Mouse (Mus musculus): Measurements from ENCODE around the gene Magi2. TPM values are rescaled to one million over a fixed set of nuclear protein-coding genes. Genes with fewer than 3 reads are reported as not detected.

The Magi2 gene
- total RNA-seq, 2 experiments from 2014 or later: 139 to 145 TPM

GRCm38 (mm10) chr5:20362154-20362553, 1135.3 kb downstream of the Magi2 start:
- no peak overlapping the region for H3K4me3 ChIP-seq
- DNase-seq (ENCODE audit: extremely low spot score in 1 of 2, low spot score in 2 of 2): no peak
- peak overlapping the region; percentile 45; the same call in 1 of the 2 replicates for H3K27ac ChIP-seq
- intact Hi-C loops (cut with DNase I): no loop called here
- TF ChIP-seq CTCF (IDR thresholded peaks at IDR 0.05): no peak

GRCm38 (mm10) chr5:20363216-20363615, 1136.4 kb downstream of the Magi2 start:
- intact Hi-C loops (cut with DNase I): no loop called here
- peak overlapping the region; percentile 45 for H3K27ac ChIP-seq
- no peak for TF ChIP-seq CTCF (IDR thresholded peaks at IDR 0.05)
- DNase-seq (ENCODE audit: extremely low spot score in 1 of 2, low spot score in 2 of 2): no peak
- no peak overlapping the region for H3K4me3 ChIP-seq

GRCm38 (mm10) chr5:20373586-20373985, 1146.8 kb downstream of the Magi2 start:
- Histone ChIP-seq H3K4me3 (no peak overlapping the region), H3K27ac (peak overlapping the region; percentile 54; the same call in 1 of the 2 replicates)
- DNase-seq (ENCODE audit: extremely low spot score in 1 of 2, low spot score in 2 of 2): no peak
- intact Hi-C loops (cut with DNase I): no loop called here
- no peak for TF ChIP-seq CTCF (IDR thresholded peaks at IDR 0.05)

DNA sequence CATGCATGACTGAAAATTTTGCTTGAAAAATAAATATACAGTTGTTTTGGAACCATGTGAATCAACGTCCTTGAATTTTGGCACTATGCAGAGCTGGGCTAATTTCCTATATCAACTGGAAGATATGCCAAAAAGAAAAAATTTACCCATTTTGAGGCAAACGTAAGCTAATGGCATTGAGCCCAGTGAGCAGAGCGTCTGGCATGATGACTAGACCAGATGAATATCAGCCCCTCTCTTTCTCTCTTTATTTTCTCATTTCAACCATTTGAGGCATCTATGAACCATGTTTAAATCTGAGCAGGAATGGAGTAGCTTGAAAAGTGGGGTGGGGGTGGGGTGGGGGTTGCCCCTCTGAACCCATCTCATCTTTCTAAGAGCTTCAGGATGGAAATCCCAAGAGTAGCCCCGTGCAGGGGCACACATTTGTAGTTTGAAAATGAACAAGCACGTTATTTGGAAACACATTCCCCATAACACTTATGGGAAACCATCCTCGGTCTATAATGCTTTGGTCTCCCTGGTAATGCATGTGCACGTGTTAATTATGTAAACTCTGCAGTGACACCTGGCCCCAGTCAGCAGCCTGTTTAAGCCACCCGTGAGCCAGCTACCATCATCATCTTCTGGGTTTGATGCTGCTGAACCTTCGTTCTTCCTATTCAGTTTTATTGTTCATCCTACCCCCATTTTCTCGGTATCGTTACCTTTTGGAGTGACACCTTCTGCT, 1151.4 kb downstream of the Magi2 start:
- no peak for DNase-seq (ENCODE audit: extremely low spot score in 1 of 2, low spot score in 2 of 2)
- H3K4me3 ChIP-seq: no peak overlapping the region
- intact Hi-C loops (cut with DNase I): no loop called here
- peak overlapping the region; percentile 32; the same call in 1 of the 2 replicates for H3K27ac ChIP-seq
- no peak for TF ChIP-seq CTCF (IDR thresholded peaks at IDR 0.05)

GRCm38 (mm10) chr5:20404533-20404932, 1177.7 kb downstream of the Magi2 start:
- no peak for DNase-seq (ENCODE audit: extremely low spot score in 1 of 2, low spot score in 2 of 2)
- Histone ChIP-seq H3K27ac (no peak overlapping the region), H3K4me3 (no peak overlapping the region)
- no peak for TF ChIP-seq CTCF (IDR thresholded peaks at IDR 0.05)
- intact Hi-C loops (cut with DNase I): no loop called here

DNA sequence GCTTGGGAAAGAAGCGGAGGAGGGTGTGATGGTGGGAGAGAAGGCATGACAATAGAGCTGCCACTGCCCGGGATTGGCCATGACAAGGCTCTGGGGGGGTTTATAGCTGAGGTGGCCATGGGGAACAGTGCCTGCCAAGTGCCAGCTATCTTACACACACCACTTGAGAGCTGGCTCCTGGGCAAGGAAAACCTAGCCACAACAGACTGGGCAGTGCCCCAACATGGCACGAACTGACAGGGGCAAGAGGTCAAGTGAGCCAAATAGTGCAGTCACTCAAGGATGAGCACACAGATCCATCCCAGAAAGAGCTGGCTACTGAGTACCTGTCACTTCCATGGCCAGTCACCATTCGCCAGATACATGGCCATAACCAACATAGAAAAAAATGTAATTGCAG, 1179.8 kb downstream of the Magi2 start:
- no peak for DNase-seq (ENCODE audit: extremely low spot score in 1 of 2, low spot score in 2 of 2)
- Histone ChIP-seq H3K27ac (no peak overlapping the region), H3K4me3 (no peak overlapping the region)
- intact Hi-C loops (cut with DNase I): no loop called here
- TF ChIP-seq CTCF (IDR thresholded peaks at IDR 0.05): no peak

- H3K27ac ChIP-seq: no peak overlapping the region
- H3K4me3 ChIP-seq: no peak overlapping the region
- TF ChIP-seq CTCF (IDR thresholded peaks at IDR 0.05): no peak
- no peak for DNase-seq (ENCODE audit: extremely low spot score in 1 of 2, low spot score in 2 of 2)
- intact Hi-C loops (cut with DNase I): no loop called here
Observed at GRCm38 (mm10) chr5:20415320-20415719, 1188.5 kb downstream of the Magi2 start.

- intact Hi-C loops (cut with DNase I): no loop called here
- TF ChIP-seq CTCF (IDR thresholded peaks at IDR 0.05): no peak
- no peak overlapping the region for H3K27ac ChIP-seq
- no peak overlapping the region for H3K4me3 ChIP-seq
- DNase-seq (ENCODE audit: extremely low spot score in 1 of 2, low spot score in 2 of 2): no peak
Observed at GRCm38 (mm10) chr5:20417348-20417747, 1190.5 kb downstream of the Magi2 start.

DNA sequence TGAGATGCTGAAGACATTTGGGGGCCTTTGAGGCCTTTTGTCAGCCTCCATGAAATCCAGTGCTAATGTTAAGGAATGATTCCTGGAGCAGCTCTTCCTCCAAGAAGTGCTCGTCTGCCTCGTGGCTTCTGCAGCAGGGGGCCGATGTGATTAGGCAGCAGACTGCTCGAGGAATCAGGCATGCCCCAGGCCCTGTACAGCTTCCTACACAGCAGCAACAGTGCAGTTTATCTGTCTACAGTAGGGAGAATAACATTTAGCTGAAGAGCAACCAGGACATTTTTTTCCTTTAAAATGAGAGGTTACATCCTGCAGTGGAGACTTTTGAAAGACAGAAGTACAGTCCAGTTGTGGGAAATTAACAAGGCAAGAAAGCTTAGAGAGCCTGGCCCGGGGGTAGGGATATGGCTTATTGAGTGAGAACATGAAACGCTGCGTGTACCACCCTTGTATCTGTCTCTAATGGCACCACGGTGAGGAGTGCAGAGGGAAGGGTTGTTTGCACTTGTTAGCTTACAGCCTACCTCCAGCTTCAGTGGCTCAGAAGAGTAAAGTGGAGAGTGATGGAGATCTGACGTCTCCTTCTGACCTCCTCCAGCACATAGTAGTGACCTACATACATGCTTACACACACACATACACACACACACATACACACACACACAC, 1205.4 kb downstream of the Magi2 start:
- no peak for TF ChIP-seq CTCF (IDR thresholded peaks at IDR 0.05)
- intact Hi-C loops (cut with DNase I): no loop called here
- no peak overlapping the region for H3K4me3 ChIP-seq
- H3K27ac ChIP-seq: no peak overlapping the region
- DNase-seq (ENCODE audit: extremely low spot score in 1 of 2, low spot score in 2 of 2): no peak

GRCm38 (mm10) chr5:20446471-20447174, 1219.8 kb downstream of the Magi2 start:
- no peak for TF ChIP-seq CTCF (IDR thresholded peaks at IDR 0.05)
- DNase-seq (ENCODE audit: extremely low spot score in 1 of 2, low spot score in 2 of 2): no peak
- H3K4me3 ChIP-seq: no peak overlapping the region
- peak overlapping the region; percentile 42 for H3K27ac ChIP-seq
- intact Hi-C loops (cut with DNase I): no loop called here

DNA sequence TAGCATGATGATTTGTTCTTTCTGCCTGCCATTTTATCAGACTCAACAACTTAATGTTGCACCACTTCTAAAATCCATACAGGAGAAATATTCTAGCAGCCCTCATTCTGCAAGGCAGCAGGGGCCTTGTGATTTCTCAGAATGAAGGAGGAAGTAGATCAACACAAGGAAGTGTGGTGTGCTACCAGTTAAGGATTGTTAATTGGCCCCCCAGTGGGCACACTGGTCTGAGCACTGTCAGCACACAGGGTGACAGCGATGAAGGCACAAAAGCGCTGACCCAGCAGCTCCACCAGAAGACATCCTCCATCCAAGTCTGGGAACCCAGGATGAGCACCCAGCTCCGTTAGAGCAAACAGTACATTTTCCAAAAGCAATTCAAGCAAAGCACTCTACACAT, 1229.3 kb downstream of the Magi2 start:
- Histone ChIP-seq H3K27ac (no peak overlapping the region), H3K4me3 (no peak overlapping the region)
- intact Hi-C loops (cut with DNase I): no loop called here
- TF ChIP-seq CTCF (IDR thresholded peaks at IDR 0.05): no peak; the same call in 1 of the 2 replicates
- no peak for DNase-seq (ENCODE audit: extremely low spot score in 1 of 2, low spot score in 2 of 2)

All from left cerebral cortex, adult 2 months (tissue).